Mouse (Mus musculus): ENCODE measurements around the gene Cnot11. TPM values are rescaled to one million over a fixed set of nuclear protein-coding genes. Genes with fewer than 3 reads are reported as not detected.
"Not testable (repeated sequence)": the region's sequence is repeated elsewhere in the genome, so short reads cannot be mapped to it uniquely, and the experiment has no call there.

Gene Cnot11
- total RNA-seq, 2 experiments from 2014 or later = 4.0 to 4.1 TPM

GRCm38 (mm10) chr1:39575778-39576375 is 41.1 kb downstream of the Cnot11 start:
- peak; percentile 49; the same call in 1 of the 2 replicates for ATAC-seq (replicated peaks; ENCODE audit: low FRiP score, poor library complexity, severe bottlenecking)

GRCm38 (mm10) chr1:39576431-39577243 is 41.8 kb downstream of the Cnot11 start:
- ATAC-seq (replicated peaks; ENCODE audit: low FRiP score, poor library complexity, severe bottlenecking) = peak; percentile 29; the same call in 1 of the 2 replicates

GRCm38 (mm10) chr1:39577253-39577705 is 42.5 kb downstream of the Cnot11 start, which contains the start of gene Rnf149:
Gene Rnf149, minus strand, starts transcription at chr1:39577405.
- peak; percentile 85 for ATAC-seq (replicated peaks; ENCODE audit: low FRiP score, poor library complexity, severe bottlenecking)

- no peak for ATAC-seq (replicated peaks; ENCODE audit: low FRiP score, poor library complexity, severe bottlenecking)
Measured at GRCm38 (mm10) chr1:39578446-39578845, 43.7 kb downstream of the Cnot11 start.

GRCm38 (mm10) chr1:39579139-39579538 is 44.3 kb downstream of the Cnot11 start:
- no peak for ATAC-seq (replicated peaks; ENCODE audit: low FRiP score, poor library complexity, severe bottlenecking)

GRCm38 (mm10) chr1:39581215-39581614 is 46.4 kb downstream of the Cnot11 start:
- ATAC-seq (replicated peaks; ENCODE audit: low FRiP score, poor library complexity, severe bottlenecking) = no peak

GRCm38 (mm10) chr1:39583173-39583572 is 48.4 kb downstream of the Cnot11 start:
- no peak for ATAC-seq (replicated peaks; ENCODE audit: low FRiP score, poor library complexity, severe bottlenecking)

- ATAC-seq (replicated peaks; ENCODE audit: low FRiP score, poor library complexity, severe bottlenecking) = no peak
Measured at GRCm38 (mm10) chr1:39585416-39585815, 50.6 kb downstream of the Cnot11 start.

- no peak for ATAC-seq (replicated peaks; ENCODE audit: low FRiP score, poor library complexity, severe bottlenecking)
Measured at GRCm38 (mm10) chr1:39590193-39590592, 55.4 kb downstream of the Cnot11 start.

- ATAC-seq (replicated peaks; ENCODE audit: low FRiP score, poor library complexity, severe bottlenecking) = not testable (repeated sequence)
Measured at GRCm38 (mm10) chr1:39591557-39591956, 56.8 kb downstream of the Cnot11 start.

- no peak for ATAC-seq (replicated peaks; ENCODE audit: low FRiP score, poor library complexity, severe bottlenecking)
Measured at GRCm38 (mm10) chr1:39592090-39592489, 57.3 kb downstream of the Cnot11 start.

- ATAC-seq (replicated peaks; ENCODE audit: low FRiP score, poor library complexity, severe bottlenecking) = no peak
Measured at GRCm38 (mm10) chr1:39593836-39594235, 59.0 kb downstream of the Cnot11 start.

Other genes starting within 250 kb of the Cnot11 start
- 473 and 504 TPM in 2 replicates for gene Rpl31, start 167.2 kb upstream of the Cnot11 start, total RNA-seq (2015; ENCODE audit: low replicate concordance)
- 101 and 131 TPM in 2 replicates for gene Rpl31, start 167.2 kb upstream of the Cnot11 start, total RNA-seq (2017; ENCODE audit: low replicate concordance)
- 29.5 and 36.5 TPM in 2 replicates for gene Tbc1d8, start 56.2 kb upstream of the Cnot11 start, total RNA-seq (2015; ENCODE audit: low replicate concordance)
- 9.6 and 12.0 TPM in 2 replicates for gene Tbc1d8, start 56.2 kb upstream of the Cnot11 start, total RNA-seq (2017; ENCODE audit: low replicate concordance)
- gene Rnf149, start 42.4 kb downstream of the Cnot11 start, total RNA-seq (2015; ENCODE audit: low replicate concordance) = 8.6 and 11.5 TPM in 2 replicates
- gene Rnf149, start 42.4 kb downstream of the Cnot11 start, total RNA-seq (2017; ENCODE audit: low replicate concordance) = 12.0 and 14.9 TPM in 2 replicates
- gene Creg2, start 116.5 kb downstream of the Cnot11 start, total RNA-seq (2015; ENCODE audit: low replicate concordance) = not detected in 2 replicates
- gene Creg2, start 116.5 kb downstream of the Cnot11 start, total RNA-seq (2017; ENCODE audit: low replicate concordance) = under 0.01 TPM in 1 of 2 replicates, not detected in the other
- not detected in 2 replicates for gene Rfx8, start 186.0 kb downstream of the Cnot11 start, total RNA-seq (2015; ENCODE audit: low replicate concordance)
- not detected in 2 replicates for gene Rfx8, start 186.0 kb downstream of the Cnot11 start, total RNA-seq (2017; ENCODE audit: low replicate concordance)

Measured in erythroblast, adult 5-6 weeks (primary cell).